Mouse (Mus musculus): Measurements from ENCODE around the gene Zfp990. TPM values are rescaled to one million over a fixed set of nuclear protein-coding genes. Genes with fewer than 3 reads are reported as not detected.
"Not testable (repeated sequence)": the region's sequence is repeated elsewhere in the genome, so short reads cannot be mapped to it uniquely, and the experiment has no call there.

Zfp990 gene
- polyA plus RNA-seq, 1 experiment from 2014 or later = 0.35 TPM

- ATAC-seq (replicated peaks; ENCODE audit: low FRiP score, low TSS enrichment, low read depth); H3K27me3 ChIP-seq (replicated peaks; ENCODE audit: control insufficient read depth, insufficient read depth, low read length); H3K4me1 ChIP-seq (replicated peaks; ENCODE audit: control insufficient read depth, insufficient read depth, low read length); DNase-seq (ENCODE audit: low spot score); H3K36me3 ChIP-seq (ENCODE audit: control insufficient read depth, insufficient read depth, low read length); H3K27ac ChIP-seq (ENCODE audit: low read depth); H3K4me3 ChIP-seq (ENCODE audit: low read depth, low read length); H3K9me3 ChIP-seq (ENCODE audit: control insufficient read depth, low read length); H3K4me2 ChIP-seq (ENCODE audit: low read length); H3K9ac ChIP-seq (ENCODE audit: low read length): not testable (repeated sequence)
- 83% methylated on average over 4 of the region's 4 CpGs for WGBS
Measured at GRCm38 (mm10) chr4:145515776-145516565, 5.4 kb downstream of the Zfp990 start.

- not testable (repeated sequence) for H3K27me3 ChIP-seq (replicated peaks; ENCODE audit: control insufficient read depth, insufficient read depth, low read length); H3K4me2 ChIP-seq (ENCODE audit: low read length); DNase-seq (ENCODE audit: low spot score); ATAC-seq (replicated peaks; ENCODE audit: low FRiP score, low TSS enrichment, low read depth); H3K9ac ChIP-seq (ENCODE audit: low read length); H3K9me3 ChIP-seq (ENCODE audit: control insufficient read depth, low read length); H3K36me3 ChIP-seq (ENCODE audit: control insufficient read depth, insufficient read depth, low read length); H3K4me1 ChIP-seq (replicated peaks; ENCODE audit: control insufficient read depth, insufficient read depth, low read length); H3K27ac ChIP-seq (ENCODE audit: low read depth); H3K4me3 ChIP-seq (ENCODE audit: low read depth, low read length)
- WGBS = 75% methylated on average over 1 of the region's 1 CpGs
Measured at GRCm38 (mm10) chr4:145517391-145517790, 6.8 kb downstream of the Zfp990 start.

GRCm38 (mm10) chr4:145543861-145544260 lies 33.3 kb downstream of the Zfp990 start:
- H3K4me1 ChIP-seq (replicated peaks; ENCODE audit: control insufficient read depth, insufficient read depth, low read length); H3K4me2 ChIP-seq (ENCODE audit: low read length); H3K27ac ChIP-seq (ENCODE audit: low read depth); H3K27me3 ChIP-seq (replicated peaks; ENCODE audit: control insufficient read depth, insufficient read depth, low read length); ATAC-seq (replicated peaks; ENCODE audit: low FRiP score, low TSS enrichment, low read depth); H3K36me3 ChIP-seq (ENCODE audit: control insufficient read depth, insufficient read depth, low read length); H3K4me3 ChIP-seq (ENCODE audit: low read depth, low read length); H3K9ac ChIP-seq (ENCODE audit: low read length); H3K9me3 ChIP-seq (ENCODE audit: control insufficient read depth, low read length); DNase-seq (ENCODE audit: low spot score): not testable (repeated sequence)
- 79% methylated on average over 5 of the region's 5 CpGs for WGBS

- not testable (repeated sequence) for H3K4me3 ChIP-seq (ENCODE audit: low read depth, low read length); ATAC-seq (replicated peaks; ENCODE audit: low FRiP score, low TSS enrichment, low read depth); DNase-seq (ENCODE audit: low spot score); H3K9ac ChIP-seq (ENCODE audit: low read length); H3K27ac ChIP-seq (ENCODE audit: low read depth); H3K27me3 ChIP-seq (replicated peaks; ENCODE audit: control insufficient read depth, insufficient read depth, low read length); H3K4me2 ChIP-seq (ENCODE audit: low read length); H3K36me3 ChIP-seq (ENCODE audit: control insufficient read depth, insufficient read depth, low read length); H3K9me3 ChIP-seq (ENCODE audit: control insufficient read depth, low read length); H3K4me1 ChIP-seq (replicated peaks; ENCODE audit: control insufficient read depth, insufficient read depth, low read length)
- WGBS = 32% methylated on average over 2 of the region's 2 CpGs
Measured at GRCm38 (mm10) chr4:145545106-145545505, 34.5 kb downstream of the Zfp990 start.

- ATAC-seq (replicated peaks; ENCODE audit: low FRiP score, low TSS enrichment, low read depth); H3K4me3 ChIP-seq (ENCODE audit: low read depth, low read length); DNase-seq (ENCODE audit: low spot score); H3K9ac ChIP-seq (ENCODE audit: low read length); H3K4me1 ChIP-seq (replicated peaks; ENCODE audit: control insufficient read depth, insufficient read depth, low read length); H3K27me3 ChIP-seq (replicated peaks; ENCODE audit: control insufficient read depth, insufficient read depth, low read length); H3K27ac ChIP-seq (ENCODE audit: low read depth); H3K4me2 ChIP-seq (ENCODE audit: low read length); H3K9me3 ChIP-seq (ENCODE audit: control insufficient read depth, low read length); H3K36me3 ChIP-seq (ENCODE audit: control insufficient read depth, insufficient read depth, low read length): not testable (repeated sequence)
- 73% methylated on average over 6 of the region's 6 CpGs for WGBS
Measured at GRCm38 (mm10) chr4:145545734-145546349, 35.3 kb downstream of the Zfp990 start.

GRCm38 (mm10) chr4:145546477-145546876 lies 35.9 kb downstream of the Zfp990 start:
- not testable (repeated sequence) for H3K9ac ChIP-seq (ENCODE audit: low read length); DNase-seq (ENCODE audit: low spot score); H3K27me3 ChIP-seq (replicated peaks; ENCODE audit: control insufficient read depth, insufficient read depth, low read length); H3K27ac ChIP-seq (ENCODE audit: low read depth); H3K4me1 ChIP-seq (replicated peaks; ENCODE audit: control insufficient read depth, insufficient read depth, low read length); H3K4me2 ChIP-seq (ENCODE audit: low read length); H3K9me3 ChIP-seq (ENCODE audit: control insufficient read depth, low read length); ATAC-seq (replicated peaks; ENCODE audit: low FRiP score, low TSS enrichment, low read depth); H3K36me3 ChIP-seq (ENCODE audit: control insufficient read depth, insufficient read depth, low read length); H3K4me3 ChIP-seq (ENCODE audit: low read depth, low read length)
- WGBS = 96% methylated on average over 3 of the region's 3 CpGs

- ATAC-seq (replicated peaks; ENCODE audit: low FRiP score, low TSS enrichment, low read depth) = no peak
- 79% methylated on average over 1 of the region's 1 CpGs for WGBS
Measured at GRCm38 (mm10) chr4:145556680-145557079, 46.1 kb downstream of the Zfp990 start.

GRCm38 (mm10) chr4:145559505-145560099 lies 49.0 kb downstream of the Zfp990 start:
- ATAC-seq (replicated peaks; ENCODE audit: low FRiP score, low TSS enrichment, low read depth) (no peak), DNase-seq (ENCODE audit: low spot score) (no peak)
- no peak overlapping the region for H3K4me3 ChIP-seq (ENCODE audit: low read depth, low read length)
- no peaks in the 10 kb centered on the region for H3K4me1 ChIP-seq (replicated peaks; ENCODE audit: control insufficient read depth, insufficient read depth, low read length)
- H3K9ac ChIP-seq (ENCODE audit: low read length) = no peak overlapping the region
- no peak overlapping the region for H3K4me2 ChIP-seq (ENCODE audit: low read length)
- no peaks in the 10 kb centered on the region for H3K36me3 ChIP-seq (ENCODE audit: control insufficient read depth, insufficient read depth, low read length)
- H3K27ac ChIP-seq (ENCODE audit: low read depth) = no peak overlapping the region
- no peaks in the 10 kb centered on the region for H3K27me3 ChIP-seq (replicated peaks; ENCODE audit: control insufficient read depth, insufficient read depth, low read length)
- 42% methylated on average over 3 of the region's 3 CpGs for WGBS
- no peaks in the 10 kb centered on the region for H3K9me3 ChIP-seq (ENCODE audit: control insufficient read depth, low read length)

More at GRCm38 (mm10) chr4:145556680-145557079, 46.1 kb downstream of the Zfp990 start:
- no peak overlapping the region for H3K4me3 ChIP-seq (ENCODE audit: low read depth, low read length)
- H3K4me2 ChIP-seq (ENCODE audit: low read length) = no peak overlapping the region
- no peaks in the 10 kb centered on the region for H3K4me1 ChIP-seq (replicated peaks; ENCODE audit: control insufficient read depth, insufficient read depth, low read length)
- H3K27me3 ChIP-seq (replicated peaks; ENCODE audit: control insufficient read depth, insufficient read depth, low read length) = no peaks in the 10 kb centered on the region
- H3K27ac ChIP-seq (ENCODE audit: low read depth) = no peak overlapping the region
- no peak overlapping the region for H3K9ac ChIP-seq (ENCODE audit: low read length)
- H3K9me3 ChIP-seq (ENCODE audit: control insufficient read depth, low read length) = no peaks in the 10 kb centered on the region
- DNase-seq (ENCODE audit: low spot score) = no peak
- H3K36me3 ChIP-seq (ENCODE audit: control insufficient read depth, insufficient read depth, low read length) = no peaks in the 10 kb centered on the region

Data from intestine, embryonic 14.5 days (tissue).